Mouse (Mus musculus) CH12.LX (cell line): ENCODE data around the gene Eif3a. TPM values are rescaled to one million over a fixed set of nuclear protein-coding genes. Genes with fewer than 3 reads are reported as not detected.

Source experiments
- DNase-seq: peaks from one replicate; pipeline ENCODE4 v3.0.0-alpha.2; 2013; ENCODE audit errors: extremely low read depth
- H3K27ac ChIP-seq: 2 replicates; pipeline ENCODE4 v1.5.1; 2012; ENCODE audit warnings: low read depth, mild to moderate bottlenecking, control low read depth, moderate library complexity; ENCODE audit not compliant: insufficient read depth
- H3K27me3 ChIP-seq: replicated peaks from 2 replicates; pipeline ENCODE3; 2012; ENCODE audit warnings: inconsistent platforms
- H3K36me3 ChIP-seq, 2 experiments: replicated peaks in 1 of 2; 2 replicates each; pipeline versions ENCODE3 to v1.6.1; 2012; ENCODE audit warnings: inconsistent platforms in 1 of 2, low read length in 1 of 2, mild to moderate bottlenecking in 1 of 2, mixed read lengths in 1 of 2, moderate library complexity in 1 of 2; ENCODE audit not compliant: control insufficient read depth in 1 of 2, insufficient read depth in 1 of 2
- H3K4me1 ChIP-seq, 2 experiments: 2 replicates each; pipeline ENCODE4 v1.6.1; 2012; ENCODE audit warnings: inconsistent platforms in 1 of 2, moderate library complexity in 1 of 2; ENCODE audit not compliant: insufficient read depth in 2 of 2, control insufficient read depth in 1 of 2
- H3K4me2 ChIP-seq: 2 replicates; pipeline ENCODE4 v1.6.1; 2012; ENCODE audit warnings: low read depth, mild to moderate bottlenecking, control low read depth; ENCODE audit not compliant: poor library complexity, insufficient read depth, severe bottlenecking
- H3K4me3 ChIP-seq, 3 experiments: fragments of 150-350 bp in 1 of 3; sonication (generic) in 1 of 3; replicated peaks in 1 of 3; 2 replicates each; pipeline versions ENCODE3 to v1.5.1; 2011 to 2012; ENCODE audit warnings: low read depth in 2 of 3, low read length in 2 of 3, mild to moderate bottlenecking in 2 of 3, moderate library complexity in 2 of 3, control low read depth in 1 of 3, improper control_type of control experiment in 1 of 3, inconsistent platforms in 1 of 3, mixed read lengths in 1 of 3; ENCODE audit not compliant: poor library complexity in 1 of 3
- H3K79me2 ChIP-seq: replicated peaks from 2 replicates; pipeline ENCODE4 v1.6.1; 2012; ENCODE audit warnings: mild to moderate bottlenecking, moderate library complexity; ENCODE audit not compliant: control insufficient read depth, poor library complexity, insufficient read depth, severe bottlenecking; ENCODE audit errors: extremely low read depth
- H3K9ac ChIP-seq: 2 replicates; pipeline ENCODE4 v1.6.1; 2012; ENCODE audit warnings: low read depth, mild to moderate bottlenecking, control low read depth, moderate library complexity; ENCODE audit not compliant: insufficient read depth
- H3K9me3 ChIP-seq: replicated peaks from 2 replicates; pipeline ENCODE3; 2012; ENCODE audit warnings: low read length, inconsistent platforms, mixed read lengths
- MAX ChIP-seq: IDR thresholded peaks from 2 replicates; pipeline ENCODE4 v1.6.1; 2011; ENCODE audit warnings: low read length, improper control_type of control experiment
- MYC ChIP-seq: IDR thresholded peaks from 2 replicates; pipeline ENCODE4 v1.6.1; 2011; ENCODE audit warnings: low read depth, mild to moderate bottlenecking, improper control_type of control experiment, low read length
- USF1 ChIP-seq: IDR thresholded peaks from 2 replicates; pipeline ENCODE4 v1.6.1; 2014; ENCODE audit warnings: low read depth, mild to moderate bottlenecking, inconsistent platforms, low read length, improper control_type of control experiment
- USF2 ChIP-seq: conservative IDR thresholded peaks from 2 replicates; pipeline ENCODE4 v1.6.1; 2011; ENCODE audit warnings: low read depth, low read length, improper control_type of control experiment
- dilution Hi-C: fragments of 300-500 bp; cut with MboI; formaldehyde crosslinking; loops from 2 replicates; pipeline ENCODE4 v1.14.3; 2020; ENCODE audit warnings: low sequenced_read_pairs; ENCODE audit not compliant: extremely low pct_unique_long_range_greater_than_20kb, extremely low pct_ligation_motif_present
- in situ Hi-C: fragments of 300-500 bp; cut with MboI; formaldehyde crosslinking; loops from 3 replicates; pipeline ENCODE4 v1.14.3; 2019; ENCODE audit warnings: low sequenced_read_pairs, low pct_ligation_motif_present, low pct_unique_long_range_greater_than_20kb, mixed read lengths
- polyA plus RNA-seq: library from polyadenylated mRNA; unstranded; fragments of >175 nt; gene quantifications from 2 replicates; pipeline ENCODE4 v1.2.1, GENCODE M21; 2012; ENCODE audit warnings: low read depth; ENCODE audit not compliant: insufficient read length
- total RNA-seq, 2 experiments: library from RNA; depleted of rRNA; stranded (reverse); fragments of 300-350 nt in 1 of 2; fragments of >200 nt in 1 of 2; gene quantifications; 2 replicates each; pipeline ENCODE4 v1.2.3; 2012 to 2014

Gene Eif3a
- total and polyA plus RNA-seq, 3 experiments = 128 to 372 (median 213) TPM

GRCm38 (mm10) chr19:60712577-60712976 is 77.9 kb downstream of the Eif3a start:
- Histone ChIP-seq H3K27me3 (no peaks in the 10 kb centered on the region), H3K4me2 (peak overlapping the region; percentile 37), H3K27ac (no peak overlapping the region), H3K4me1 (peaks cover 6 to 10% of the 10 kb centered on the region in 2 experiments; a peak in 2 of 4 replicates), H3K9me3 (no peaks in the 10 kb centered on the region), H3K79me2 (no peaks in the 10 kb centered on the region), H3K4me3 (no peak overlapping the region), H3K36me3 (no peaks in the 10 kb centered on the region), H3K9ac (no peak overlapping the region)
- TF ChIP-seq MYC = no peak
- peak; percentile 80 for TF ChIP-seq USF2
- TF ChIP-seq MAX = peak; percentile 79
- peak; percentile 72 for TF ChIP-seq USF1
- dilution Hi-C loops (no loop called here), in situ Hi-C loops (loop anchor here (25.0 kb wide), 1 partner anchor 100 kb away; no protein-coding TSS in a partner anchor)
- DNase-seq = peak; percentile 12

Other genes starting within 250 kb of the Eif3a start
- gene Cacul1, start 209.6 kb downstream of the Eif3a start, total RNA-seq (2012; rRNA removed) = 17.8 and 26.1 TPM in 2 replicates
- gene Cacul1, start 209.6 kb downstream of the Eif3a start, total RNA-seq (2014; rRNA removed) = 45.3 and 45.7 TPM in 2 replicates
- 39.1 and 44.6 TPM in 2 replicates for gene Cacul1, start 209.6 kb downstream of the Eif3a start, polyA plus RNA-seq
- 1.3 and 1.7 TPM in 2 replicates for gene Nanos1, start 34.7 kb downstream of the Eif3a start, total RNA-seq (2012; rRNA removed)
- gene Nanos1, start 34.7 kb downstream of the Eif3a start, total RNA-seq (2014; rRNA removed) = 3.1 and 3.2 TPM in 2 replicates
- gene Nanos1, start 34.7 kb downstream of the Eif3a start, polyA plus RNA-seq = 0.91 and 1.2 TPM in 2 replicates
- 16.2 TPM in 2 replicates for gene Fam45a, start 20.9 kb upstream of the Eif3a start, total RNA-seq (2012; rRNA removed)
- 24.4 and 29.8 TPM in 2 replicates for gene Fam45a, start 20.9 kb upstream of the Eif3a start, total RNA-seq (2014; rRNA removed)
- 27.3 and 35.2 TPM in 2 replicates for gene Fam45a, start 20.9 kb upstream of the Eif3a start, polyA plus RNA-seq
- 1.9 and 2.2 TPM in 2 replicates for gene Sfxn4, start 70.8 kb upstream of the Eif3a start, total RNA-seq (2012; rRNA removed)
- gene Sfxn4, start 70.8 kb upstream of the Eif3a start, total RNA-seq (2014; rRNA removed) = 3.5 and 3.9 TPM in 2 replicates
- gene Sfxn4, start 70.8 kb upstream of the Eif3a start, polyA plus RNA-seq = 3.1 and 3.8 TPM in 2 replicates
- 180 and 210 TPM in 2 replicates for gene Prdx3, start 83.9 kb upstream of the Eif3a start, total RNA-seq (2012; rRNA removed)
- 414 and 427 TPM in 2 replicates for gene Prdx3, start 83.9 kb upstream of the Eif3a start, total RNA-seq (2014; rRNA removed)
- gene Prdx3, start 83.9 kb upstream of the Eif3a start, polyA plus RNA-seq = 230 and 246 TPM in 2 replicates
- gene Grk5, start 99.1 kb upstream of the Eif3a start, total RNA-seq (2012; rRNA removed) = 5.7 and 7.7 TPM in 2 replicates
- gene Grk5, start 99.1 kb upstream of the Eif3a start, total RNA-seq (2014; rRNA removed) = 7.4 and 7.6 TPM in 2 replicates
- gene Grk5, start 99.1 kb upstream of the Eif3a start, polyA plus RNA-seq = 11.5 and 12.7 TPM in 2 replicates